Mouse (Mus musculus): Measurements from ENCODE around the gene Chga. TPM values are rescaled to one million over a fixed set of nuclear protein-coding genes. Genes with fewer than 3 reads are reported as not detected.

The Chga gene
- polyA plus RNA-seq, 1 experiment from 2014 or later: 23.5 TPM

- Histone ChIP-seq H3K27ac (ENCODE audit: low read depth, low read length) (no peak overlapping the region), H3K27me3 (ENCODE audit: control insufficient read depth, insufficient read depth, low read length) (no peaks in the 10 kb centered on the region), H3K4me3 (ENCODE audit: low read depth, low read length) (no peak overlapping the region), H3K36me3 (ENCODE audit: control insufficient read depth, insufficient read depth, low read length) (no peaks in the 10 kb centered on the region), H3K4me1 (ENCODE audit: control insufficient read depth, insufficient read depth, low read length) (no peaks in the 10 kb centered on the region), H3K9me3 (ENCODE audit: control insufficient read depth, low read length) (no peaks in the 10 kb centered on the region), H3K4me2 (no peak overlapping the region), H3K9ac (ENCODE audit: low read length) (no peak overlapping the region; the same call in 1 of the 2 replicates)
- ATAC-seq (ENCODE audit: low FRiP score): no peak
- no peak for DNase-seq (ENCODE audit: low spot score, missing footprints)
- WGBS: 57% methylated on average over 13 of the region's 13 CpGs
Observed at GRCm38 (mm10) chr12:102521777-102522319, 32.9 kb upstream of the Chga start.

GRCm38 (mm10) chr12:102524216-102524615 is 30.6 kb upstream of the Chga start:
- Histone ChIP-seq H3K9ac (ENCODE audit: low read length) (no peak overlapping the region), H3K27me3 (ENCODE audit: control insufficient read depth, insufficient read depth, low read length) (no peaks in the 10 kb centered on the region), H3K36me3 (ENCODE audit: control insufficient read depth, insufficient read depth, low read length) (no peaks in the 10 kb centered on the region), H3K4me1 (ENCODE audit: control insufficient read depth, insufficient read depth, low read length) (no peaks in the 10 kb centered on the region), H3K9me3 (ENCODE audit: control insufficient read depth, low read length) (no peaks in the 10 kb centered on the region), H3K27ac (ENCODE audit: low read depth, low read length) (no peak overlapping the region), H3K4me2 (no peak overlapping the region), H3K4me3 (ENCODE audit: low read depth, low read length) (no peak overlapping the region)
- 73% methylated on average over 3 of the region's 3 CpGs for WGBS
- DNase-seq (ENCODE audit: low spot score, missing footprints) (no peak), ATAC-seq (ENCODE audit: low FRiP score) (no peak)

GRCm38 (mm10) chr12:102524760-102525159 is 30.0 kb upstream of the Chga start:
- Histone ChIP-seq H3K4me3 (ENCODE audit: low read depth, low read length) (no peak overlapping the region), H3K4me2 (no peak overlapping the region), H3K36me3 (ENCODE audit: control insufficient read depth, insufficient read depth, low read length) (no peaks in the 10 kb centered on the region), H3K9ac (ENCODE audit: low read length) (no peak overlapping the region), H3K27me3 (ENCODE audit: control insufficient read depth, insufficient read depth, low read length) (no peaks in the 10 kb centered on the region), H3K9me3 (ENCODE audit: control insufficient read depth, low read length) (no peaks in the 10 kb centered on the region), H3K27ac (ENCODE audit: low read depth, low read length) (no peak overlapping the region), H3K4me1 (ENCODE audit: control insufficient read depth, insufficient read depth, low read length) (no peaks in the 10 kb centered on the region)
- 25% methylated on average over 6 of the region's 6 CpGs for WGBS
- peak; percentile 88 for DNase-seq (ENCODE audit: low spot score, missing footprints)
- 0 out of 2 replicates have a peak, but pooled peaks have one; percentile 14 for ATAC-seq (ENCODE audit: low FRiP score)

- WGBS: 67% methylated on average over 5 of the region's 5 CpGs
- no peak for DNase-seq (ENCODE audit: low spot score, missing footprints)
- H3K9ac ChIP-seq (ENCODE audit: low read length): no peak overlapping the region
Observed at GRCm38 (mm10) chr12:102527989-102528388, 26.8 kb upstream of the Chga start.

GRCm38 (mm10) chr12:102535796-102536195 is 19.0 kb upstream of the Chga start:
- H3K4me1 ChIP-seq (ENCODE audit: control insufficient read depth, insufficient read depth, low read length): no peaks in the 10 kb centered on the region
- H3K27ac ChIP-seq (ENCODE audit: low read depth, low read length): no peak overlapping the region
- no peaks in the 10 kb centered on the region for H3K9me3 ChIP-seq (ENCODE audit: control insufficient read depth, low read length)
- WGBS: 50% methylated on average over 1 of the region's 1 CpGs
- H3K27me3 ChIP-seq (ENCODE audit: control insufficient read depth, insufficient read depth, low read length): no peaks in the 10 kb centered on the region
- no peak overlapping the region for H3K9ac ChIP-seq (ENCODE audit: low read length)
- H3K4me3 ChIP-seq (ENCODE audit: low read depth, low read length): no peak overlapping the region
- no peak overlapping the region for H3K4me2 ChIP-seq
- H3K36me3 ChIP-seq (ENCODE audit: control insufficient read depth, insufficient read depth, low read length): no peaks in the 10 kb centered on the region
- ATAC-seq (ENCODE audit: low FRiP score) (no peak), DNase-seq (ENCODE audit: low spot score, missing footprints) (no peak)

More at GRCm38 (mm10) chr12:102527989-102528388, 26.8 kb upstream of the Chga start:
- Histone ChIP-seq H3K4me2 (no peak overlapping the region), H3K27me3 (ENCODE audit: control insufficient read depth, insufficient read depth, low read length) (no peaks in the 10 kb centered on the region), H3K27ac (ENCODE audit: low read depth, low read length) (no peak overlapping the region), H3K9me3 (ENCODE audit: control insufficient read depth, low read length) (no peaks in the 10 kb centered on the region), H3K36me3 (ENCODE audit: control insufficient read depth, insufficient read depth, low read length) (no peaks in the 10 kb centered on the region), H3K4me1 (ENCODE audit: control insufficient read depth, insufficient read depth, low read length) (no peaks in the 10 kb centered on the region), H3K4me3 (ENCODE audit: low read depth, low read length) (no peak overlapping the region)
- ATAC-seq (ENCODE audit: low FRiP score): no peak

GRCm38 (mm10) chr12:102540278-102540677 is 14.5 kb upstream of the Chga start:
- Histone ChIP-seq H3K4me2 (no peak overlapping the region), H3K9ac (ENCODE audit: low read length) (no peak overlapping the region), H3K9me3 (ENCODE audit: control insufficient read depth, low read length) (no peaks in the 10 kb centered on the region), H3K4me1 (ENCODE audit: control insufficient read depth, insufficient read depth, low read length) (no peaks in the 10 kb centered on the region), H3K36me3 (ENCODE audit: control insufficient read depth, insufficient read depth, low read length) (no peaks in the 10 kb centered on the region), H3K27me3 (ENCODE audit: control insufficient read depth, insufficient read depth, low read length) (no peaks in the 10 kb centered on the region), H3K4me3 (ENCODE audit: low read depth, low read length) (no peak overlapping the region), H3K27ac (ENCODE audit: low read depth, low read length) (no peak overlapping the region)
- DNase-seq (ENCODE audit: low spot score, missing footprints): no peak
- no peak for ATAC-seq (ENCODE audit: low FRiP score)
- 86% methylated on average over 8 of the region's 8 CpGs for WGBS

- Histone ChIP-seq H3K4me3 (ENCODE audit: low read depth, low read length) (no peak overlapping the region), H3K9ac (ENCODE audit: low read length) (no peak overlapping the region), H3K27ac (ENCODE audit: low read depth, low read length) (no peak overlapping the region), H3K27me3 (ENCODE audit: control insufficient read depth, insufficient read depth, low read length) (no peaks in the 10 kb centered on the region), H3K4me1 (ENCODE audit: control insufficient read depth, insufficient read depth, low read length) (no peaks in the 10 kb centered on the region), H3K4me2 (no peak overlapping the region), H3K9me3 (ENCODE audit: control insufficient read depth, low read length) (no peaks in the 10 kb centered on the region), H3K36me3 (ENCODE audit: control insufficient read depth, insufficient read depth, low read length) (no peaks in the 10 kb centered on the region)
- ATAC-seq (ENCODE audit: low FRiP score) (no peak), DNase-seq (ENCODE audit: low spot score, missing footprints) (no peak)
- 94% methylated on average over 7 of the region's 7 CpGs for WGBS
Observed at GRCm38 (mm10) chr12:102541168-102541567, 13.6 kb upstream of the Chga start.

GRCm38 (mm10) chr12:102545122-102545521 is 9.6 kb upstream of the Chga start:
- Histone ChIP-seq H3K27ac (ENCODE audit: low read depth, low read length) (no peak overlapping the region), H3K27me3 (ENCODE audit: control insufficient read depth, insufficient read depth, low read length) (no peaks in the 10 kb centered on the region), H3K4me2 (no peak overlapping the region), H3K4me1 (ENCODE audit: control insufficient read depth, insufficient read depth, low read length) (no peaks in the 10 kb centered on the region), H3K4me3 (ENCODE audit: low read depth, low read length) (no peak overlapping the region), H3K9ac (ENCODE audit: low read length) (no peak overlapping the region), H3K36me3 (ENCODE audit: control insufficient read depth, insufficient read depth, low read length) (no peaks in the 10 kb centered on the region), H3K9me3 (ENCODE audit: control insufficient read depth, low read length) (no peaks in the 10 kb centered on the region)
- ATAC-seq (ENCODE audit: low FRiP score): no peak
- DNase-seq (ENCODE audit: low spot score, missing footprints): peak; percentile 39
- 69% methylated on average over 6 of the region's 6 CpGs for WGBS

- H3K27me3 ChIP-seq (ENCODE audit: control insufficient read depth, insufficient read depth, low read length): peaks cover 4% of the 10 kb centered on the region; the same call in 1 of the 2 replicates
- H3K9ac ChIP-seq (ENCODE audit: low read length): no peak overlapping the region
- no peaks in the 10 kb centered on the region for H3K36me3 ChIP-seq (ENCODE audit: control insufficient read depth, insufficient read depth, low read length)
- no peak overlapping the region for H3K27ac ChIP-seq (ENCODE audit: low read depth, low read length)
- H3K4me3 ChIP-seq (ENCODE audit: low read depth, low read length): no peak overlapping the region
- no peaks in the 10 kb centered on the region for H3K4me1 ChIP-seq (ENCODE audit: control insufficient read depth, insufficient read depth, low read length)
- no peak overlapping the region for H3K4me2 ChIP-seq
- DNase-seq (ENCODE audit: low spot score, missing footprints) (peak; percentile 97), ATAC-seq (ENCODE audit: low FRiP score) (no peak)
- H3K9me3 ChIP-seq (ENCODE audit: control insufficient read depth, low read length): no peaks in the 10 kb centered on the region
- 6% methylated on average over 11 of the region's 11 CpGs for WGBS
Observed at GRCm38 (mm10) chr12:102550529-102550928, 4.2 kb upstream of the Chga start.
